Mouse (Mus musculus): ENCODE measurements around the gene Stx11.

DNA sequence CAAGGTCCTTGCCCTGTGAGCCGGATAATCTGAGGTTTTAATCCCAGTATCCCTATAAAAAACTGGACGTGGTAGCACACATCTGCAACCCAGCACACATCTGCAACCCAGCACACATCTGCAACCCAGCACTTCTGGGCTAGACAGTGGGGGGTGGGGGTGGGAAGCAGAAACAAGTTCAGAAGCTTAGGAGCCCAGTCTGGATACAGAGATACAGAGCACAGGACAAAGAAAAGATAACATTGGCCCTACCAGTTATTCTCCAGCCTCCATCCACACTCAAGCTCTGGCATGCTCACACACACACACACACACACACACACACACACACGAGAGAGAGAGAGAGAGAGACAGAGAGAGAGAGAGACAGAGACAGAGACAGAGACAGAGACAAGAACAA, 19.4 kb upstream of the Stx11 start:
- no peak for TF ChIP-seq CTCF (IDR thresholded peaks at IDR 0.05)
- no peak for TF ChIP-seq EP300 (IDR thresholded peaks at IDR 0.05)
